ENCODE assay signal across 11 mouse cellular contexts in the genomic region with DNA sequence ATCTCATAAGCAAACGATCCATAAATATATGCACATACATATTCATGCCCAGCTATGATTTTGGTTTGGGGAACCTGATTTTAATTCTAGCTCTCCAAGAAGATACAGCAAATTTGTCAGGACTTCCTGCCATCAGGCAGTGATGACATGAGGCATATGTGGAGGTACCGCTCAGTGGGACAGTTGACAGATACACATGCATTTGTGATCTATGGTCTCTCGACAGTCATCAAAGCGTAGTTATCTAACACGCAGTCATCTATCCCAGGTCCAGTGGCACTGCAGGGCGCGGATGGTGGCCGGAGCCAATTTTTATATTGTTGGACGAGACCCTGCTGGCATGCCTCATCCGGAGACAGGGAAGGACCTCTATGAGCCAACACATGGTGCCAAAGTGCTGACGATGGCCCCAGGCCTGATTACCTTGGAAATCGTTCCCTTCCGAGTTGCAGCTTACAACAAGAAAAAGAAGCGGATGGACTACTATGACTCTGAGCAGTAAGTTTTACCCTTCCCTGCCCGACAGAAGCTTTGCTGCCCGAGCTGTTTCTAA.
DNase-seq lines count a peak whose midpoint lies in the region; ATAC-seq lines count a peak whose summit lies in the region.
"Had no signal": no experiment of that assay in that cellular context is flagged by ENCODE, and none has a peak within 500 bp of the region (broad histone marks: within the 10 kb centered on the region; RNA-seq: fewer than 3 reads in every experiment).

No protein-coding gene starts in this region.

- intact Hi-C loops in heart, postnatal 25 days (cut with DNase I) = no loop called here

- no peak overlapping the region for H3K4me2 ChIP-seq in heart, embryonic 11.5 days
- H3K4me2 ChIP-seq: heart, embryonic 13.5 days; liver, embryonic 11.5 days had no signal

- H3K4me1 ChIP-seq in heart, embryonic 11.5 days (ENCODE audit: control insufficient read depth, insufficient read depth, low read length) = no peaks in the 10 kb centered on the region

- DNase-seq in heart, postnatal 25 days (ENCODE audit: low spot score) = peak; percentile 29
- peak; percentile 41 to 45 for DNase-seq in right cerebral cortex, postnatal 10 days (ENCODE audit: low spot score in 2 of 2)
- DNase-seq in right cerebral cortex, adult 2 months (ENCODE audit: low spot score in 2 of 2) = no peak
- DNase-seq in cerebellum, postnatal 25 days = peak; percentile 91
- no peak for DNase-seq in thymus, postnatal 25 days
- DNase-seq in Muller cell, postnatal 12 days (ENCODE audit: inconsistent ontology term) = no peak

- no peak overlapping the region for H3K27ac ChIP-seq in heart, embryonic 11.5 days (ENCODE audit: low read depth, low read length)
- H3K27ac ChIP-seq: heart, embryonic 13.5 days had no signal

- 89% methylated on average over 16 of the region's 16 CpGs for WGBS in heart, embryonic 11.5 days (ENCODE audit: insufficient replicate concordance)

- no peak overlapping the region for H3K4me3 ChIP-seq in heart, embryonic 11.5 days (ENCODE audit: low read depth, low read length)
- H3K4me3 ChIP-seq: heart, embryonic 13.5 days; myocyte had no signal

- H3K9ac ChIP-seq in heart, embryonic 11.5 days (ENCODE audit: low read depth, low read length) = no peak overlapping the region
- H3K9ac ChIP-seq: heart, embryonic 13.5 days had no signal

- H3K27me3 ChIP-seq in heart, embryonic 11.5 days (ENCODE audit: control insufficient read depth, insufficient read depth, low read length) = no peaks in the 10 kb centered on the region
- H3K27me3 ChIP-seq: heart, embryonic 13.5 days had no signal

- H3K9me3 ChIP-seq in heart, embryonic 11.5 days (replicated peaks; ENCODE audit: control insufficient read depth, low read length) = no peaks in the 10 kb centered on the region
- H3K9me3 ChIP-seq: heart, embryonic 13.5 days had no signal

- ATAC-seq in heart, embryonic 11.5 days (replicated peaks; ENCODE audit: insufficient number of reproducible peaks, low FRiP score, low TSS enrichment) = no peak
- ATAC-seq: intestine, postnatal 0 days had no signal

- H3K36me3 ChIP-seq in heart, embryonic 11.5 days (ENCODE audit: control insufficient read depth, insufficient read depth, low read length) = no peaks in the 10 kb centered on the region; the same call in 1 of the 2 replicates

Comparison
In these comparisons a context has a peak if more than half of its experiments do, and no peak if none do; other contexts are left out.
1. DNase-seq: peak in heart, postnatal 25 days (single experiment), right cerebral cortex, postnatal 10 days (2 of 2) and cerebellum, postnatal 25 days (2 of 2); none in right cerebral cortex, adult 2 months (0 of 2), thymus, postnatal 25 days (single experiment) and Muller cell, postnatal 12 days (single experiment).